Comparison of ENCODE assay signal across 8 mouse cellular contexts in the genomic region with DNA sequence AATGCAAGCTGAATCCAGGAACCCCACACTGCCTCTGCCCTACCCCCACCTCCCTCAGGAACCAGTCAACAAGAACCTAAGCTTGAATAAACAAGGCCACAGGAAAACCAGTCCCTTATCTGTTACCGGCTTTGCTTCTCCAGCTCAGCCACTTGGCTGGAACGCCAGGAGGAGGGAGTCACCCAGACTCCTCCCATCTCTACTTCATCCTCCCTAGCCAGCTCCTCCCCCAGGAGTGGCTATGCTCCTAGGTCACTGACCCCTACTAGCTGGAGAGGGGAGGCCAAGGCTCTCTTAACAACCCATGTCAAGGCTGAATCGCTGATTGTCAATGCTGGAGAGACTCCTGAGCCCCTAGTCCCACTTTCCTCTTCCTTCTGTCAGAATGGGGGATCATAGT. TPM values are rescaled to one million over a fixed set of nuclear protein-coding genes. Genes with fewer than 3 reads are reported as not detected.
DNase-seq lines count a peak whose midpoint lies in the region; ATAC-seq and TF ChIP-seq lines count a peak whose summit lies in the region.

No protein-coding gene starts in this region.

- ATAC-seq in embryonic facial prominence, embryonic 13.5 days (ENCODE audit: insufficient number of reproducible peaks, insufficient read depth, low FRiP score, low TSS enrichment, low read depth), result no peak
- ATAC-seq in limb, embryonic 15.5 days (ENCODE audit: insufficient number of reproducible peaks, low FRiP score, low TSS enrichment, low read depth), result no peak

- no peaks in the 10 kb centered on the region for H3K27me3 ChIP-seq in embryonic facial prominence, embryonic 13.5 days
- no peaks in the 10 kb centered on the region for H3K27me3 ChIP-seq in limb, embryonic 15.5 days

- no peak overlapping the region for H3K4me3 ChIP-seq in left cerebral cortex, adult 2 months
- no peak overlapping the region for H3K4me3 ChIP-seq in embryonic facial prominence, embryonic 13.5 days
- H3K4me3 ChIP-seq in limb, embryonic 15.5 days, result no peak overlapping the region

- DNase-seq in left cerebral cortex, adult 2 months (ENCODE audit: extremely low spot score in 1 of 2, low spot score in 2 of 2), result no peak
- no peak for DNase-seq in left cerebral cortex, postnatal 25 days (ENCODE audit: low spot score in 2 of 2)
- DNase-seq in heart, postnatal 36 days, result peak; percentile 76 to 79
- DNase-seq in skeletal muscle tissue, adult 2 months (ENCODE audit: low read depth, low spot score), result peak; percentile 86
- no peak for DNase-seq in T-cell, adult 2 months (ENCODE audit: low spot score)
- no peak for DNase-seq in cerebellum, adult 18-20 months

- H3K4me1 ChIP-seq in embryonic facial prominence, embryonic 13.5 days, result peaks cover 41% of the 10 kb centered on the region
- peaks cover 33% of the 10 kb centered on the region for H3K4me1 ChIP-seq in limb, embryonic 15.5 days

- no peak overlapping the region for H3K9ac ChIP-seq in embryonic facial prominence, embryonic 13.5 days
- H3K9ac ChIP-seq in limb, embryonic 15.5 days, result no peak overlapping the region

- intact Hi-C loops in left cerebral cortex, adult 2 months (cut with DNase I), result no loop called here
- intact Hi-C loops in left cerebral cortex, postnatal 25 days (cut with DNase I), result no loop called here
- intact Hi-C loops in heart, postnatal 36 days (cut with DNase I), result no loop called here

- TF ChIP-seq CTCF in left cerebral cortex, adult 2 months (IDR thresholded peaks at IDR 0.05), result no peak

- H3K27ac ChIP-seq in left cerebral cortex, adult 2 months, result peak overlapping the region; percentile 33; the same call in 1 of the 2 replicates
- H3K27ac ChIP-seq in embryonic facial prominence, embryonic 13.5 days, result peak overlapping the region; percentile 49; the same call in 1 of the 2 replicates
- peak overlapping the region; percentile 57 for H3K27ac ChIP-seq in limb, embryonic 15.5 days

- WGBS in embryonic facial prominence, embryonic 13.5 days, result 15% methylated on average over 3 of the region's 3 CpGs
- 32% methylated on average over 3 of the region's 3 CpGs for WGBS in limb, embryonic 15.5 days

- H3K36me3 ChIP-seq in embryonic facial prominence, embryonic 13.5 days, result no peaks in the 10 kb centered on the region
- no peaks in the 10 kb centered on the region for H3K36me3 ChIP-seq in limb, embryonic 15.5 days

- no peaks in the 10 kb centered on the region for H3K9me3 ChIP-seq in embryonic facial prominence, embryonic 13.5 days
- no peaks in the 10 kb centered on the region for H3K9me3 ChIP-seq in limb, embryonic 15.5 days

- H3K4me2 ChIP-seq in embryonic facial prominence, embryonic 13.5 days, result no peak overlapping the region
- no peak overlapping the region for H3K4me2 ChIP-seq in limb, embryonic 15.5 days

RNA-seq across cellular contexts. Expression of gene Zfp36l1, which starts 28.9 kb away (rescaled TPM):
- total RNA-seq in left cerebral cortex, adult 2 months (2021), result 10 to 100 TPM; 32.7 to 39.2 TPM
- total RNA-seq in left cerebral cortex, postnatal 25 days (2021), result 10 to 100 TPM; 35.3 to 42.8 TPM
- polyA plus RNA-seq in embryonic facial prominence, embryonic 13.5 days (2015; fragmentation: Nextera tagmentation; extraction: Ambion mirVana), result 149 and 151 TPM in 2 replicates
- 100 to 1,000 TPM in 1 of 2 experiments, 10 to 100 TPM in 1; 94.2 to 109 TPM for total RNA-seq in heart, postnatal 36 days (2021)
- polyA plus RNA-seq in limb, embryonic 15.5 days (2015; fragmentation: Nextera tagmentation; extraction: Ambion mirVana), result 147 and 148 TPM in 2 replicates

Comparison
In these comparisons a context has a peak if more than half of its experiments do, and no peak if none do; other contexts are left out.
1. DNase-seq: peak in heart, postnatal 36 days (2 of 2) and skeletal muscle tissue, adult 2 months (single experiment); none in left cerebral cortex, adult 2 months (0 of 2), left cerebral cortex, postnatal 25 days (0 of 2), T-cell, adult 2 months (single experiment) and cerebellum, adult 18-20 months (0 of 2).
2. Peak in every context shown above with its lines, with median percentiles within 50 percentile points of each other: H3K27ac ChIP-seq.